In the genomic region with DNA sequence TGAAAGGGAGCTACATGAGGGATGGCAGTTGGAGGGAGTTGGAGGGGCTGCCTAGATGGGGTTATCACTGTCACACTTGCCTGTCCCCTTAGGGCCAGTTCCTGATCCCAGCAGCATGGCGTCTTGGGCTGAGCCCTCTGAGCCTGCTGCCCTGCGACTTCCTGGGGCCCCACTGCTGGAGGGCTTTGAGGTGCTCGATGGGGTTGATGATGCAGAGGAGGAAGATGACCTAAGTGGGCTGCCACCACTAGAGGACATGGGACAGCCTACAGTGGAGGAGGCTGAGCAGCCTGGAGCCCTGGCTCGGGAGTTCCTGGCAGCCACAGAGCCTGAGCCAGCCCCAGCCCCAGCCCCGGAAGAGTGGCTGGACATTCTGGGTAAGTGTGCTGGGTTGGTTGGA, we compare ENCODE assay signal across 15 mouse cellular contexts. TPM values are rescaled to one million over a fixed set of nuclear protein-coding genes. Genes with fewer than 3 reads are reported as not detected.
DNase-seq lines count a peak whose midpoint lies in the region; ATAC-seq and TF ChIP-seq lines count a peak whose summit lies in the region.
"Had no signal": no experiment of that assay in that cellular context is flagged by ENCODE, and none has a peak within 500 bp of the region (broad histone marks: within the 10 kb centered on the region; RNA-seq: fewer than 3 reads in every experiment).

No protein-coding gene starts in this region.

- no peak for TF ChIP-seq RAD21 in CH12.LX (IDR thresholded peaks at IDR 0.05; ENCODE audit: low read depth, low read length)

- no peak for ATAC-seq in heart, embryonic 16.5 days (replicated peaks; ENCODE audit: extremely low read depth, insufficient read depth, low FRiP score)
- ATAC-seq in liver, embryonic 14.5 days (ENCODE audit: insufficient read depth), result no peak

- no peaks in the 10 kb centered on the region for H3K27me3 ChIP-seq in heart, embryonic 16.5 days (ENCODE audit: control insufficient read depth, insufficient read depth, low read length)
- no peaks in the 10 kb centered on the region for H3K27me3 ChIP-seq in CH12.LX (replicated peaks)
- no peaks in the 10 kb centered on the region for H3K27me3 ChIP-seq in liver, embryonic 14.5 days (ENCODE audit: control insufficient read depth, insufficient read depth, low read length)
- H3K27me3 ChIP-seq: embryonic facial prominence, embryonic 15.5 days; neural tube, embryonic 13.5 days had no signal

- no peak overlapping the region for H3K27ac ChIP-seq in heart, embryonic 16.5 days (ENCODE audit: low read length)
- H3K27ac ChIP-seq in CH12.LX (ENCODE audit: insufficient read depth, low read depth), result no peak overlapping the region
- H3K27ac ChIP-seq in embryonic fibroblast, embryonic 13.5 days (ENCODE audit: insufficient read depth, low read length), result no peak overlapping the region
- H3K27ac ChIP-seq in liver, embryonic 14.5 days, result peak overlapping the region; percentile 75
- H3K27ac ChIP-seq: embryonic facial prominence, embryonic 15.5 days; neural tube, embryonic 13.5 days had no signal

- WGBS in heart, embryonic 16.5 days, result 71% methylated on average over 5 of the region's 5 CpGs
- 21% methylated on average over 5 of the region's 5 CpGs for WGBS in liver, embryonic 14.5 days (ENCODE audit: insufficient replicate concordance)

- no peak for TF ChIP-seq POLR2A in CH12.LX (IDR thresholded peaks at IDR 0.05; ENCODE audit: low read depth, low read length)
- 0 out of 2 replicates have a peak, but pooled peaks have one; percentile 8 for TF ChIP-seq POLR2A in embryonic fibroblast, embryonic 13.5 days (IDR thresholded peaks at IDR 0.05; ENCODE audit: low read depth, low read length)

- intact Hi-C loops in left cerebral cortex, postnatal 14 days (cut with DNase I), result no loop called here

- no peak for TF ChIP-seq CTCF in CH12.LX (conservative IDR thresholded peaks at IDR 0.05 in 1 of 2, IDR thresholded peaks at IDR 0.05 in 1 of 2; ENCODE audit: low read depth in 2 of 2, low read length in 2 of 2)
- TF ChIP-seq CTCF in embryonic fibroblast, embryonic 13.5 days (IDR thresholded peaks at IDR 0.05; ENCODE audit: borderline replicate concordance, insufficient read depth, low read length), result no peak
- no peak for TF ChIP-seq CTCF in liver, embryonic 14.5 days (IDR thresholded peaks at IDR 0.05; ENCODE audit: low read depth)

- H3K4me2 ChIP-seq in heart, embryonic 16.5 days (ENCODE audit: low read depth, low read length), result no peak overlapping the region
- H3K4me2 ChIP-seq in CH12.LX (ENCODE audit: insufficient read depth, low read depth, poor library complexity, severe bottlenecking), result peak overlapping the region; percentile 23; the same call in 1 of the 2 replicates
- peak overlapping the region; percentile 79 for H3K4me2 ChIP-seq in liver, embryonic 14.5 days (ENCODE audit: low read depth)

- peaks cover 30% of the 10 kb centered on the region for H3K36me3 ChIP-seq in heart, embryonic 16.5 days (ENCODE audit: control insufficient read depth, insufficient read depth)
- peaks cover 41 to 51% of the 10 kb centered on the region in 2 experiments for H3K36me3 ChIP-seq in CH12.LX (replicated peaks in 1 of 2; ENCODE audit: control insufficient read depth in 1 of 2, insufficient read depth in 1 of 2, low read length in 1 of 2)
- peaks cover 28% of the 10 kb centered on the region for H3K36me3 ChIP-seq in liver, embryonic 14.5 days (replicated peaks; ENCODE audit: control insufficient read depth, insufficient read depth, low read depth)

- no peak for DNase-seq in heart, adult 11 months
- no peak for DNase-seq in CH12.LX (ENCODE audit: extremely low read depth)
- no peak for DNase-seq in liver, embryonic 14.5 days (ENCODE audit: low read depth in 3 of 3, low spot score in 3 of 3)
- no peak for DNase-seq in cerebellum, postnatal 25 days
- no peak for DNase-seq in left cerebral cortex, postnatal 14 days (ENCODE audit: low spot score in 2 of 2)
- no peak for DNase-seq in right cerebral cortex, adult 18-20 months
- DNase-seq: cerebellum, adult 11 months; heart, adult 18-20 months; kidney, postnatal 25 days; lung, adult 2 months; thymus, postnatal 25 days had no signal

- peak overlapping the region; percentile 49; the same call in 1 of the 2 replicates for H3K9ac ChIP-seq in heart, embryonic 16.5 days (ENCODE audit: low read length)
- H3K9ac ChIP-seq in CH12.LX (ENCODE audit: insufficient read depth, low read depth), result peak overlapping the region; percentile 23
- peak overlapping the region; percentile 51 for H3K9ac ChIP-seq in liver, embryonic 14.5 days (replicated peaks)
- H3K9ac ChIP-seq: embryonic facial prominence, embryonic 15.5 days had no signal

- H3K4me1 ChIP-seq in heart, embryonic 16.5 days (ENCODE audit: control insufficient read depth, insufficient read depth, low read length), result peaks cover 20% of the 10 kb centered on the region
- H3K4me1 ChIP-seq in CH12.LX (ENCODE audit: control insufficient read depth in 1 of 2, insufficient read depth in 2 of 2), result peaks cover 9 to 28% of the 10 kb centered on the region in 2 experiments
- H3K4me1 ChIP-seq in embryonic fibroblast, embryonic 13.5 days (ENCODE audit: control insufficient read depth, insufficient read depth, low read length), result no peaks in the 10 kb centered on the region
- peaks cover 25 to 31% of the 10 kb centered on the region in 2 experiments for H3K4me1 ChIP-seq in liver, embryonic 14.5 days (replicated peaks; ENCODE audit: control insufficient read depth in 2 of 2, insufficient read depth in 2 of 2, low read length in 1 of 2)

- H3K79me2 ChIP-seq in CH12.LX (replicated peaks; ENCODE audit: control insufficient read depth, extremely low read depth, insufficient read depth, poor library complexity, severe bottlenecking), result peaks cover 4% of the 10 kb centered on the region

- no peak overlapping the region for H3K4me3 ChIP-seq in heart, embryonic 16.5 days (ENCODE audit: low read length)
- H3K4me3 ChIP-seq in CH12.LX (replicated peaks in 1 of 3; ENCODE audit: low read depth in 2 of 3, low read length in 2 of 3, poor library complexity in 1 of 3), result no peak overlapping the region
- no peak overlapping the region for H3K4me3 ChIP-seq in embryonic fibroblast, embryonic 13.5 days (ENCODE audit: insufficient read depth, low read length)
- H3K4me3 ChIP-seq in liver, embryonic 14.5 days (ENCODE audit: insufficient read depth in 1 of 2, low read depth in 2 of 2, low read length in 2 of 2), result peak overlapping the region; percentile 13 to 89

- in situ Hi-C loops in CH12.LX (cut with MboI; ENCODE audit: low pct_ligation_motif_present, low pct_unique_long_range_greater_than_20kb, low sequenced_read_pairs), result no loop called here

- dilution Hi-C loops in CH12.LX (cut with MboI; ENCODE audit: extremely low pct_ligation_motif_present, extremely low pct_unique_long_range_greater_than_20kb, low sequenced_read_pairs), result no loop called here

- TF ChIP-seq EP300 in CH12.LX (IDR thresholded peaks at IDR 0.05; ENCODE audit: low read length), result no peak
- no peak for TF ChIP-seq EP300 in liver, embryonic 14.5 days (IDR thresholded peaks at IDR 0.05; ENCODE audit: low read depth)

- H3K9me3 ChIP-seq in heart, embryonic 16.5 days (replicated peaks; ENCODE audit: control insufficient read depth, low read length), result no peaks in the 10 kb centered on the region
- no peaks in the 10 kb centered on the region for H3K9me3 ChIP-seq in CH12.LX (replicated peaks; ENCODE audit: low read length)
- H3K9me3 ChIP-seq in liver, embryonic 14.5 days (ENCODE audit: control insufficient read depth, low read length), result no peaks in the 10 kb centered on the region
- H3K9me3 ChIP-seq: embryonic facial prominence, embryonic 15.5 days; neural tube, embryonic 13.5 days had no signal

RNA-seq across cellular contexts. Expression of a gene that starts 1.5 kb away (rescaled TPM):
- 74.4 and 77.6 TPM in 2 replicates for polyA plus RNA-seq in heart, embryonic 16.5 days (2015; fragmentation: Nextera tagmentation; extraction: Ambion mirVana)
- total RNA-seq in CH12.LX (2012; rRNA removed), result 45.7 and 63.4 TPM in 2 replicates
- 67.9 and 68.0 TPM in 2 replicates for total RNA-seq in CH12.LX (2014; rRNA removed)
- 56.6 and 56.7 TPM in 2 replicates for polyA plus RNA-seq in CH12.LX (2012; ENCODE audit: insufficient read length, low read depth)
- 35.5 and 37.0 TPM in 2 replicates for polyA plus RNA-seq in embryonic fibroblast, embryonic 13.5 days (2011; ENCODE audit: insufficient read length, low read depth, missing spikeins)
- polyA plus RNA-seq in liver, embryonic 14.5 days (2012; rRNA removed), result 28.9 and 30.8 TPM in 2 replicates
- 32.6 and 33.3 TPM in 2 replicates for polyA plus RNA-seq in liver, embryonic 14.5 days (2014; fragmentation: Nextera tagmentation; extraction: Ambion mirVana)
- total RNA-seq in left cerebral cortex, postnatal 14 days (2021), result 10 to 100 TPM; 40.8 to 43.4 TPM

RNA-seq across cellular contexts. Expression of a gene that starts 1.8 kb away (rescaled TPM):
- 273 and 275 TPM in 2 replicates for polyA plus RNA-seq in heart, embryonic 16.5 days (2015; fragmentation: Nextera tagmentation; extraction: Ambion mirVana)
- total RNA-seq in CH12.LX (2012; rRNA removed), result 246 and 266 TPM in 2 replicates
- total RNA-seq in CH12.LX (2014; rRNA removed), result 172 and 178 TPM in 2 replicates
- polyA plus RNA-seq in CH12.LX (2012; ENCODE audit: insufficient read length, low read depth), result 176 and 178 TPM in 2 replicates
- polyA plus RNA-seq in embryonic fibroblast, embryonic 13.5 days (2011; ENCODE audit: insufficient read length, low read depth, missing spikeins), result 105 and 110 TPM in 2 replicates
- 140 and 149 TPM in 2 replicates for polyA plus RNA-seq in liver, embryonic 14.5 days (2012; rRNA removed)
- polyA plus RNA-seq in liver, embryonic 14.5 days (2014; fragmentation: Nextera tagmentation; extraction: Ambion mirVana), result 114 and 135 TPM in 2 replicates
- 100 to 1,000 TPM; 396 to 406 TPM for total RNA-seq in left cerebral cortex, postnatal 14 days (2021)

RNA-seq across cellular contexts. Expression of a gene that starts 10.0 kb away (rescaled TPM):
- 14.0 and 15.4 TPM in 2 replicates for polyA plus RNA-seq in heart, embryonic 16.5 days (2015; fragmentation: Nextera tagmentation; extraction: Ambion mirVana)
- total RNA-seq in CH12.LX (2012; rRNA removed) (9.8 TPM in 2 replicates), CH12.LX (2014; rRNA removed) (6.4 and 6.5 TPM in 2 replicates)
- polyA plus RNA-seq in CH12.LX (2012; ENCODE audit: insufficient read length, low read depth), result 14.0 and 17.9 TPM in 2 replicates
- polyA plus RNA-seq in embryonic fibroblast, embryonic 13.5 days (2011; ENCODE audit: insufficient read length, low read depth, missing spikeins), result 16.1 and 20.4 TPM in 2 replicates
- 8.9 and 9.6 TPM in 2 replicates for polyA plus RNA-seq in liver, embryonic 14.5 days (2012; rRNA removed)
- polyA plus RNA-seq in liver, embryonic 14.5 days (2014; fragmentation: Nextera tagmentation; extraction: Ambion mirVana), result 7.7 and 9.2 TPM in 2 replicates
- total RNA-seq in left cerebral cortex, postnatal 14 days (2021), result 10 to 100 TPM; 13.8 to 17.4 TPM

RNA-seq across cellular contexts. Expression of a gene that starts 18.7 kb away (rescaled TPM):
- 691 and 770 TPM in 2 replicates for polyA plus RNA-seq in heart, embryonic 16.5 days (2015; fragmentation: Nextera tagmentation; extraction: Ambion mirVana)
- total RNA-seq in CH12.LX (2012; rRNA removed), result 3,341 and 3,407 TPM in 2 replicates
- 1,091 and 1,181 TPM in 2 replicates for total RNA-seq in CH12.LX (2014; rRNA removed)
- 1,199 and 1,372 TPM in 2 replicates for polyA plus RNA-seq in CH12.LX (2012; ENCODE audit: insufficient read length, low read depth)
- 547 and 589 TPM in 2 replicates for polyA plus RNA-seq in embryonic fibroblast, embryonic 13.5 days (2011; ENCODE audit: insufficient read length, low read depth, missing spikeins)
- 553 and 870 TPM in 2 replicates for polyA plus RNA-seq in liver, embryonic 14.5 days (2012; rRNA removed)
- polyA plus RNA-seq in liver, embryonic 14.5 days (2014; fragmentation: Nextera tagmentation; extraction: Ambion mirVana), result 738 and 773 TPM in 2 replicates
- total RNA-seq in left cerebral cortex, postnatal 14 days (2021), result 1,000 to 10,000 TPM in 1 of 2 experiments, 100 to 1,000 TPM in 1; 967 to 1,028 TPM

RNA-seq across cellular contexts. Expression of a gene that starts 22.7 kb away (rescaled TPM):
- 122 and 129 TPM in 2 replicates for polyA plus RNA-seq in heart, embryonic 16.5 days (2015; fragmentation: Nextera tagmentation; extraction: Ambion mirVana)
- total RNA-seq in CH12.LX (2012; rRNA removed) (87.3 and 90.0 TPM in 2 replicates), CH12.LX (2014; rRNA removed) (43.3 and 47.8 TPM in 2 replicates)
- polyA plus RNA-seq in CH12.LX (2012; ENCODE audit: insufficient read length, low read depth), result 38.4 and 59.9 TPM in 2 replicates
- polyA plus RNA-seq in embryonic fibroblast, embryonic 13.5 days (2011; ENCODE audit: insufficient read length, low read depth, missing spikeins), result 29.9 and 46.6 TPM in 2 replicates
- polyA plus RNA-seq in liver, embryonic 14.5 days (2012; rRNA removed), result 55.1 and 71.6 TPM in 2 replicates
- 72.0 and 74.2 TPM in 2 replicates for polyA plus RNA-seq in liver, embryonic 14.5 days (2014; fragmentation: Nextera tagmentation; extraction: Ambion mirVana)
- total RNA-seq in left cerebral cortex, postnatal 14 days (2021), result 10 to 100 TPM; 96.6 to 99.7 TPM

Comparison
In these comparisons a context has a peak if more than half of its experiments do, and no peak if none do; other contexts are left out.
1. H3K4me3 ChIP-seq: peak in liver, embryonic 14.5 days (2 of 2); none in heart, embryonic 16.5 days (single experiment), CH12.LX (0 of 3) and embryonic fibroblast, embryonic 13.5 days (single experiment).
2. Peak in every context shown above with its lines, with median percentiles within 50 percentile points of each other: H3K9ac ChIP-seq.